Mouse (Mus musculus): ENCODE measurements at regions not wholly inside any gene's neighbourhood (a gene's known extent, or its start where the extent isn't known, plus 50 kb on each side); places are given as distances from the start of the nearest gene placed in this dataset.

DNA sequence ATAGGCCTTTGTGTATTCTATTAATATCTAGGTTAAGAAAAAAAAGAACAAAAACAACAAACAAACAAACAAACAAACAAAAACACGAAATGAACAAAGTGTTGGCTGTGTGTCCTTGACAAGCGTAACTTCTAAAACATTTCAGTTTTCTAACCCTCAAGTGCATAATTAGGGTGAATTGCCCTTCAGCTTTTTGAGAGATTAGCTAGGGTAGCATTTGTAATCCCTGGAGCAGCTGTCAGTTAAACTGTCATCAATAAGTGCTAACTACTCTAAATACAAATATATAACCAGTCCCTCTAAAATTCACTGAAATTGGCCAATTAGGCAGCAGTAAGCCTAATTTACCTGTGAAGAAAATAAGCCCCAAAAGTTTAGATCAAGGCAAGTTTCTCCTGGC, 467.6 kb downstream of the Gabrg2 start:
- Histone ChIP-seq H3K36me3 (no peaks in the 10 kb centered on the region), H3K27me3 (no peaks in the 10 kb centered on the region), H3K4me1 (peaks cover 8% of the 10 kb centered on the region; the same call in 1 of the 2 replicates), H3K4me2 (replicated peaks) (no peak overlapping the region), H3K9me3 (no peaks in the 10 kb centered on the region), H3K4me3 (no peak overlapping the region), H3K27ac (replicated peaks) (no peak overlapping the region), H3K9ac (replicated peaks) (no peak overlapping the region)
- WGBS, result 59% methylated on average over 2 of the region's 2 CpGs
- peak; percentile 44; the same call in 1 of the 2 replicates for ATAC-seq (ENCODE audit: low FRiP score, low read depth)

DNA sequence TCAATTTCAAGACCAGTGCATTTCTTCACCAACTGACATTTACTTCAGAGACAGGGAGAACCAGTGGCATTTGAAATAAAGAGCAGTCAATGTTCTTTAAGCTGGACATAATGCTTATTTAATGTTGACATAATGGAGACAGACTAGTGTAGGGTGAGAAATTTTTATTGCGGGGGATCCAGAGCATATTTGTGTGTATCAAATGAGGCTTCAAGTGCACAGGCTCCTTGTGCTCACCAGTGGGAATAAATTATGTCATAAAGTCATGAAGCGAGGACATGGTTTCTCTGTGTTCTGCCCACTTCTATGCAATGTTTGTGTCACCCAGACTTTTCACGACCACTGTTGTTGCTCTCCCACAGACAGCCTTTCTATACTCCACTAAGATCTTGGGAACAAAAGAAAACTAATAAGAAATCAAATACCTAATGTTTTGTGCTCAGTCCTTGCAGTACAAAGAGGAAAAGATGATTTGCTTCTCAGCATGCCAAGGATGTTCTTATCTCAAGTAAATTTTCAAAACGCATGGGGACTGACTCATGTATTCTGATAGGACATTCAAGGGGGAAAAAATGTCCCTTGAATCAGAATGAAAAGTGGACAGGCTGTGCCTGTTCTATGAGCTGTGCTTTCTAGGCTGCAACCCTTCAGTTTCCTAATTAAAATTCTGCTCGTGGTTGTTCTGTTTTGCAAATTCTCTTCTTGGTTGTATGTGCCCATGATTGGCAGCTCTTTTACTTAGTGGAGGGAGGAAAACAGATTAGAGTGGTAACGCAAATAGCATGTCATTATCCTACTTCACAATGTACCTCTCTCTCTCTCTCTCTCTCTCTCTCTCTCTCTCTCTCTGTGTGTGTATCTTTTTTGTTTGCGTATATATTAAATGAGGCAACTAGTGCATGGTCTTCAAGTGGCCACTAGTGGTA, 468.4 kb downstream of the Gabrg2 start:
- peak overlapping the region; percentile 78 for H3K27ac ChIP-seq (replicated peaks)
- H3K27me3 ChIP-seq, result no peaks in the 10 kb centered on the region
- ATAC-seq (ENCODE audit: low FRiP score, low read depth), result peak; percentile 93
- H3K9me3 ChIP-seq, result no peaks in the 10 kb centered on the region
- 33% methylated on average over 7 of the region's 7 CpGs for WGBS
- H3K4me1 ChIP-seq, result peaks cover 8% of the 10 kb centered on the region; the same call in 1 of the 2 replicates
- no peaks in the 10 kb centered on the region for H3K36me3 ChIP-seq
- no peak overlapping the region for H3K4me3 ChIP-seq
- H3K4me2 ChIP-seq (replicated peaks), result no peak overlapping the region
- H3K9ac ChIP-seq (replicated peaks), result no peak overlapping the region

DNA sequence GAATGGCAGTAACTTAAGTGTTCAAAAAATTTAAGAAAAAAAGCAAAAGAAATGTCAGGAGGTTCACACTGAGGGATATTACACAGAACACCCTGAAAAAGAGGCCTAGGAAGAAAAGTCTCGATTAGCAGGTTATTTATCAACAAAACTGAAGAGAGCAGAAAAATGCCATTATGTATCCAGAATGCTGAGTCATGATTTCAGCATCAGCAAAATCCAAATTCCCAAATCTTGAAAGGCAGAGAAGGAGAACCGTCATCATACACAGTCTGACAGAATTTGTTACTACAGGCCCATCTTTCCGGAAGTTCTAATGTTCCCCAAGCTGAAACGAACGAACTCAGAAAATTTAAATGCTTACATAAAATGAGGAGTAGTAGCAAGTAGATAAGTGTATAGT, 475.7 kb downstream of the Gabrg2 start:
- Histone ChIP-seq H3K4me2 (replicated peaks) (no peak overlapping the region), H3K36me3 (no peaks in the 10 kb centered on the region), H3K27ac (replicated peaks) (no peak overlapping the region), H3K27me3 (no peaks in the 10 kb centered on the region), H3K4me3 (no peak overlapping the region), H3K9ac (replicated peaks) (no peak overlapping the region), H3K4me1 (no peaks in the 10 kb centered on the region), H3K9me3 (no peaks in the 10 kb centered on the region)
- no peak for ATAC-seq (ENCODE audit: low FRiP score, low read depth)
- WGBS, result 93% methylated on average over 5 of the region's 5 CpGs

DNA sequence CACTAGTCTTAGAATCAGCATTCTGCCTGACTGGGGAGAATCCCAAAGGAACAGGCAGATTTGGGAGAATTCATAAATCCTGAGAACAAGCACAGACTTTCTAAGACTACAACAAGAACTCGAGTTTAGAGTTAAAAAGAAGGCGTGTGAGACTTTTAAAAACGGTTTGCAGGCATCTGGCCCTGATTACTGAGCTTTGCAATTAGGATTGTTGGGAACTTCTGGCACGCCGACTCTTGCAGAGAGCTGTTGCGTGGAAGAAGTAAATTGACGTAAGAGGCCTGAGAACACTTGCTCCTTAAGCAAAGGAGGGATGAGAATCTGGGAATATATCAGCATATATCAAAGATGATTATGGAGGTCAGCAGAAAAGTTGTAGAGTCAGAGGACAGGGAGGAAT, 507.4 kb downstream of the Gabrg2 start:
- no peak overlapping the region for H3K4me2 ChIP-seq (replicated peaks)
- WGBS, result 74% methylated on average over 7 of the region's 7 CpGs
- no peaks in the 10 kb centered on the region for H3K9me3 ChIP-seq
- H3K4me1 ChIP-seq, result no peaks in the 10 kb centered on the region
- H3K36me3 ChIP-seq, result no peaks in the 10 kb centered on the region
- H3K9ac ChIP-seq (replicated peaks), result no peak overlapping the region
- H3K27ac ChIP-seq (replicated peaks), result no peak overlapping the region
- H3K27me3 ChIP-seq, result no peaks in the 10 kb centered on the region
- ATAC-seq (ENCODE audit: low FRiP score, low read depth), result no peak
- no peak overlapping the region for H3K4me3 ChIP-seq

DNA sequence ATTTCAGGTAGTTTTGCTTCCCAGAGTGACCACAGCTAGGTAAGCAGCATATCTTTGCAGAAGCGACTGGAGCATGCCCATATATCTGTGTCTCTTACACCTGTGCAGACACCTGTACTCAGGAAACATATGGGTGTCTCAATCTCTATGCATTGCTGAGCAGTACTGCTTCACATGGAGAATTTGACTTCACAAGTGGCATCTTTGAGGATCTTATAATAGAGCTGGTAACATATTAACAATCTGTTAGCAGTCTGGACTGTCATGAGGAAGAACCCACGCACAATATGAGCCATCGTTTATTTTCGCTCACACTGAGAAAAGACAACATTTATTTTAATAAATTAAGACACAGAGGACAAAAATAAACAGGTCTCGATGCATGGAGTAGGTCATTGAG, 508.7 kb downstream of the Gabrg2 start:
- H3K9ac ChIP-seq (replicated peaks), result no peak overlapping the region
- ATAC-seq (ENCODE audit: low FRiP score, low read depth), result no peak
- WGBS, result 90% methylated on average over 5 of the region's 5 CpGs
- no peak overlapping the region for H3K4me2 ChIP-seq (replicated peaks)
- H3K27ac ChIP-seq (replicated peaks), result no peak overlapping the region
- H3K36me3 ChIP-seq, result no peaks in the 10 kb centered on the region
- no peaks in the 10 kb centered on the region for H3K27me3 ChIP-seq
- no peaks in the 10 kb centered on the region for H3K4me1 ChIP-seq
- H3K4me3 ChIP-seq, result no peak overlapping the region
- H3K9me3 ChIP-seq, result peaks cover 3% of the 10 kb centered on the region; the same call in 1 of the 2 replicates

DNA sequence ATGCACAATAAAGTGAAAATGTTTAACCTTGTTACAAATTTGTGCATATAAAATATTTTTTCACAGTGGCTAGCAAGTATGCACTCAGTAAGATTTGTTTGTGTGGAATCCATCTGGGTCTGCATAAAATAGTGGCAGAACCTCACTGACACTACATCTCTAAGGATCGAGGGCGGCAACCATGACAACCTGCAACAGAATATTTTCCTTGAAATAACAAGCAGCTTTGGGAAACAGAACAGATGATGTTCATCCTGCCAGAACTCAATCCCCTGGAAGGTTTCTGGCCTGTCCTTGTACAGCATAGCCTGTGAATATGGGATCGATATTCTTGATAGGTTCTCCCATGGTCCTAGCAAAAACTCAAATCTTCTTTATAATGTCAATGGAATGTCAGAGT, 509.4 kb downstream of the Gabrg2 start:
- H3K36me3 ChIP-seq, result no peaks in the 10 kb centered on the region
- H3K27ac ChIP-seq (replicated peaks), result no peak overlapping the region
- no peak overlapping the region for H3K4me3 ChIP-seq
- peaks cover 3% of the 10 kb centered on the region; the same call in 1 of the 2 replicates for H3K9me3 ChIP-seq
- H3K9ac ChIP-seq (replicated peaks), result no peak overlapping the region
- H3K27me3 ChIP-seq, result no peaks in the 10 kb centered on the region
- no peak overlapping the region for H3K4me2 ChIP-seq (replicated peaks)
- no peaks in the 10 kb centered on the region for H3K4me1 ChIP-seq
- no peak for ATAC-seq (ENCODE audit: low FRiP score, low read depth)
- whole genome bisulfite sequencing, result 92% methylated on average over 3 of the region's 3 CpGs

DNA sequence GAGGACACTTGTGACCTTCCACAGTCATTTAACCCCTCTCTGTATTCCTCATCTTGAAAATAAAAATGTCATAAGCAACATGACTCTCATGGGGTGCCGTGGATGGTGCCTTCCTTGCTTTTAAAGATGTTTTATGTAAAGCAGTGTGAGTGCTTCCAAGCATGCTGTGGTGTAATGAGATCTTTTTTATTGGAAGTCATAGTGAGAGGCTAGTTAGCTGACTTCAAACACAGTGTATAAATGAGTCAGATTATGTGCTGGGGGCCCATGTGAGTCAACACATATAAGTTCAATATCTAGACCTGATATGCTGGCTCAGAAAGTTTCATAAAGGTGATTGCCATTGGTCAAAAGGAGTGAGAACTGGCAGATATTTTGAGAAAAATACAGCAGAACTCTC, 516.8 kb downstream of the Gabrg2 start:
- WGBS, result 52% methylated on average over 1 of the region's 1 CpGs
- Histone ChIP-seq H3K27me3 (no peaks in the 10 kb centered on the region), H3K4me3 (no peak overlapping the region), H3K9me3 (peaks cover 3% of the 10 kb centered on the region; the same call in 1 of the 2 replicates), H3K9ac (replicated peaks) (no peak overlapping the region), H3K4me1 (no peaks in the 10 kb centered on the region), H3K27ac (replicated peaks) (no peak overlapping the region), H3K36me3 (no peaks in the 10 kb centered on the region), H3K4me2 (replicated peaks) (no peak overlapping the region)
- no peak for ATAC-seq (ENCODE audit: low FRiP score, low read depth)

DNA sequence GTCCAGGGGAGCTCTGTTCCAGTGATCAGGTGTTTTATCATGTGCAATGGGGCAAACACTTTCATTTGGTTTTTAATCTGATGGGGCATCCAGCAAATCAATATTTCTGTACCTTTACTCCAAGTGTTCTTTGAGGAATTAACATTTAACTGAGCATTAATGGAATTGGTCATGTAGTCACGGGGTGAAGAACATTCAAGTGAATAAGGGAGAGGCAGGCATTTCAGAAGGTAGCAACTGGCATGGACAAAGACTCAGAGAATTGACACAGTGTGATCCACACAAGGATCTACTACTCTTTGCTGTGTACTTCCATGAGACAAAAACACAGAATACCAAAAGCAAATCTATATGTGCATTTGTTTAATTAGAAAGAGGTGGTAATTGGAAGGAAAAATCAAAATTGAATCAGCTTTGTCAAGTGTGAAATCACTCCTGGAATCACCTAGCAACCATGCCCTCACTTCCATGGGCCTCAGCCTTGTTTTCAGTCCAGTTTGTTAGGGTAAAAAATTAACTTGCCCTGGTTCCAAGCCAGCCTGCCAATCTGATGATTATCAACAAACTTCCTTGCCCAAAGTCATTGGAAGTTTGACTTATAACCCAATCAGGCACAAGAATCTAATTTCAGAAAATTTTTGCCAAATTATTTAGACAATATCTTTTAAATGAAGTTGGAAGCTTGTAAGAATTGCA, 529.6 kb downstream of the Gabrg2 start:
- no peak for ATAC-seq (ENCODE audit: low FRiP score, low read depth)
- Histone ChIP-seq H3K27ac (replicated peaks) (no peak overlapping the region), H3K4me2 (replicated peaks) (no peak overlapping the region), H3K36me3 (no peaks in the 10 kb centered on the region), H3K4me3 (no peak overlapping the region), H3K27me3 (no peaks in the 10 kb centered on the region), H3K4me1 (no peaks in the 10 kb centered on the region), H3K9ac (replicated peaks) (no peak overlapping the region), H3K9me3 (no peaks in the 10 kb centered on the region)
- WGBS, result 67% methylated on average over 1 of the region's 1 CpGs

DNA sequence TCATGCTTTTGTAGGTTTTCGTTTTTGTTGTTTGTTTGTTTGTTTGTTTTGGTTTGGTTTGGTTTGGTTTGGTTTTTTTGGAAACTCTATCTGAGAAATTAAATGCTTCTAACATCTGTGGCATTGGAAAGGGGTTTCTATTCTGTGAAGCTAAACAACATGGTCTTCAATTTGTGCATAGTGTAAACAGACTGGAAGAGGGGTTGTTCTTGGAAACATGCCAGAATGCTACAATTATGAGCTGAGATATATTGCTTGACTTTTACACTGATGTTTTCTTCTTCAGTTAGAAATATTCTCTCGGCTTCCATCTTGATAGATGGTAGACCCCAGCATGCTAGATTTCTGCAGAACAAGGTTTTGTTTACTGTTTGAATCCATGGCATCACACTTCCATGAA, 533.3 kb downstream of the Gabrg2 start:
- H3K9me3 ChIP-seq, result no peaks in the 10 kb centered on the region
- no peak overlapping the region for H3K4me2 ChIP-seq (replicated peaks)
- WGBS, result 79% methylated on average over 2 of the region's 2 CpGs
- ATAC-seq (ENCODE audit: low FRiP score, low read depth), result no peak
- no peaks in the 10 kb centered on the region for H3K27me3 ChIP-seq
- H3K27ac ChIP-seq (replicated peaks), result no peak overlapping the region
- H3K9ac ChIP-seq (replicated peaks), result no peak overlapping the region
- no peaks in the 10 kb centered on the region for H3K4me1 ChIP-seq
- no peaks in the 10 kb centered on the region for H3K36me3 ChIP-seq
- H3K4me3 ChIP-seq, result no peak overlapping the region

DNA sequence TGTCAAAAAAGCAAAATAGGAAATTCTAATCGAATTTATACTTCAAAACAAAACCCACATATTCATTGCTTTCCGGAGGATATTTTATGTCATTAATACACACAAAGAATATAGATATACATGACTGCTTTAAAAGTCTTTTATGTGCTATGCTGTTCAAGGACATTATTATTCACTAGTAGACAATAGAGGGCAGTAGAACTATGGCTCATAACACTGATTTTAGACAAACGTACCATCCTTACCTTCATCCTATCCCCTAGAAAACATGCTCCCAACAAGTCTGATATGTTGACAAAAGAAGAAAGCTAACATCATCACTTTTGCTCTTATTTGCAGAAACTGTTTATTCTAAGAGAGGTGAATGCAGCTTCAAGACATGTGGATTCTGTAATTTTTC, 566.8 kb downstream of the Gabrg2 start:
- no peaks in the 10 kb centered on the region for H3K36me3 ChIP-seq
- ATAC-seq (ENCODE audit: low FRiP score, low read depth), result no peak
- WGBS, result 73% methylated on average over 3 of the region's 3 CpGs

DNA sequence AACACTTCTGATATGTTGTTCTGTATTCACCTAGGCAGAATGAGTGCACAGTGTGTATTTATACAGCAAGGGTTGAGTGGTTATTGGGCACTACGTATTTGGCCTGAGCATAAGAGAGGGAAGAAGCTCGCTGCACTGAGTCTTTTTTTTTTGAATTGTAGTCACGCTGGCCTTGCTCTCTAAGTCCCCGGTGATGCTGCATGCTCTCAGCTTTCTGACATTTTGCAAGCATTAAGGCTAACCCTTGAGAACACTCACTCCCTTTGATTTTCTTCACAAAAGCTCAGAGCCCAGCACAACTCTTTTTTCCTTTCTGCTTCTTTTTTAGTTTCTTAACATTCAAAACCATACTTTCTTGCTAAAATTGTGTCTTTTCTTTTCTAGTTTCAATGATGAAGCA, 575.1 kb downstream of the Gabrg2 start:
- Histone ChIP-seq H3K27ac (replicated peaks) (no peak overlapping the region), H3K4me1 (no peaks in the 10 kb centered on the region), H3K27me3 (no peaks in the 10 kb centered on the region), H3K4me3 (no peak overlapping the region), H3K36me3 (no peaks in the 10 kb centered on the region), H3K9me3 (no peaks in the 10 kb centered on the region), H3K4me2 (replicated peaks) (no peak overlapping the region), H3K9ac (replicated peaks) (no peak overlapping the region)
- ATAC-seq (ENCODE audit: low FRiP score, low read depth), result no peak
- WGBS, result 41% methylated on average over 4 of the region's 4 CpGs

More for the DNA sequence above, 566.8 kb downstream of the Gabrg2 start:
- H3K4me3 ChIP-seq, result no peak overlapping the region
- H3K27me3 ChIP-seq, result no peaks in the 10 kb centered on the region
- no peaks in the 10 kb centered on the region for H3K9me3 ChIP-seq
- no peak overlapping the region for H3K9ac ChIP-seq (replicated peaks)
- H3K4me2 ChIP-seq (replicated peaks), result no peak overlapping the region
- H3K27ac ChIP-seq (replicated peaks), result no peak overlapping the region
- no peaks in the 10 kb centered on the region for H3K4me1 ChIP-seq

All from midbrain, embryonic 12.5 days (tissue).